10 mouse cellular contexts compared by ENCODE assay signal in the genomic region with DNA sequence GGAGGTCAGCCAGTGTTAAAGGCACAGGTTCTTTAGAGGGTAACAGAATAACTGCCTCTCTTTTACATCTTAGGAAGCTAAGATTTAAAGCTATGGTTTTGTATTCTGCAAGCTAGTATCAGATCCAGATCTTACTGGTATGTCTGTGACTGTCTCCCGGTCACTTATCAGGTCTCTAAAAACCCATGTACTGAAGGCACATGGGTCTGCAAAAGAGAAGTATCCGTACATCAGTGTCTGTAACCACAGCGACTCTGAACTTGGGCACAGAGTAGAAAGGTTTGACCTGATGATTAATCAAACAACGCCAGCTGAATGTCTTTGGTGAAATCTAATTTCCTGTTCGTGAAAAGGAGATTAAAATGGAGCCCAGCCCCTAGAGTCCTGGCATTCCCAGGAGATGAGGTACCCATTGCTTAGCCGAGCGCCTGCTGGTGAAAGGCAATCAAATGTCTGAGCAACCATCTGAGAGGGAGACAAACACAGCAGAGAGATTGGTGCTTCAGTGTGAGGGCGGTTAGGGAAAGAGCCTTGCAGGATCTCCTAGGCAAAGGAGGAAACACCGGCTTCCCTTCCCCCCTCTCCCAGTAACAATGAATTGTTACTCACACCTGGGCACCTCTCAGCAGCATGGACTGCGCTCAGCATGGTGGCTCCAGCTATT.
DNase-seq lines count a peak whose midpoint lies in the region; ATAC-seq lines count a peak whose summit lies in the region.
"Had no signal": no experiment of that assay in that cellular context is flagged by ENCODE, and none has a peak within 500 bp of the region (broad histone marks: within the 10 kb centered on the region; RNA-seq: fewer than 3 reads in every experiment).

No protein-coding gene starts in this region.

- H3K27ac ChIP-seq in heart, embryonic 13.5 days (replicated peaks), result peak overlapping the region; percentile 94
- no peak overlapping the region for H3K27ac ChIP-seq in forebrain, embryonic 14.5 days (ENCODE audit: low read depth, low read length)
- H3K27ac ChIP-seq in limb, embryonic 13.5 days, result no peak overlapping the region
- H3K27ac ChIP-seq: liver, embryonic 14.5 days; stomach, embryonic 15.5 days had no signal

- DNase-seq in heart, postnatal 36 days, result no peak
- DNase-seq in Muller cell, postnatal 12 days (ENCODE audit: inconsistent ontology term), result peak; percentile 30
- no peak for DNase-seq in forebrain, embryonic 14.5 days (ENCODE audit: low spot score)
- no peak for DNase-seq in layer of hippocampus, adult 9-11 months
- no peak for DNase-seq in right cerebral cortex, postnatal 36 days (ENCODE audit: low spot score in 2 of 2)

- no peaks in the 10 kb centered on the region for H3K27me3 ChIP-seq in heart, embryonic 13.5 days (replicated peaks)
- no peaks in the 10 kb centered on the region for H3K27me3 ChIP-seq in forebrain, embryonic 14.5 days (replicated peaks; ENCODE audit: control insufficient read depth, insufficient read depth, low read length)
- no peaks in the 10 kb centered on the region for H3K27me3 ChIP-seq in limb, embryonic 13.5 days
- H3K27me3 ChIP-seq: stomach, embryonic 15.5 days had no signal

- no peaks in the 10 kb centered on the region for H3K9me3 ChIP-seq in heart, embryonic 13.5 days
- H3K9me3 ChIP-seq in forebrain, embryonic 14.5 days (replicated peaks; ENCODE audit: control insufficient read depth, low read length), result no peaks in the 10 kb centered on the region
- no peaks in the 10 kb centered on the region for H3K9me3 ChIP-seq in limb, embryonic 13.5 days
- H3K9me3 ChIP-seq: stomach, embryonic 15.5 days had no signal

- intact Hi-C loops in heart, postnatal 36 days (cut with DNase I), result loop anchor here (2.0 kb wide), 1 partner anchor 57 kb away; no protein-coding TSS in a partner anchor

- peak overlapping the region; percentile 49 for H3K4me2 ChIP-seq in heart, embryonic 13.5 days
- no peak overlapping the region for H3K4me2 ChIP-seq in forebrain, embryonic 14.5 days (ENCODE audit: low read length)
- H3K4me2 ChIP-seq in limb, embryonic 13.5 days (replicated peaks), result peak overlapping the region; percentile 46; the same call in 1 of the 2 replicates

- no peaks in the 10 kb centered on the region for H3K36me3 ChIP-seq in heart, embryonic 13.5 days
- no peaks in the 10 kb centered on the region for H3K36me3 ChIP-seq in forebrain, embryonic 14.5 days (ENCODE audit: control insufficient read depth, insufficient read depth, low read length)
- H3K36me3 ChIP-seq in limb, embryonic 13.5 days, result no peaks in the 10 kb centered on the region
- H3K36me3 ChIP-seq: stomach, embryonic 15.5 days had no signal

- H3K4me1 ChIP-seq in heart, embryonic 13.5 days, result peaks cover 48% of the 10 kb centered on the region
- no peaks in the 10 kb centered on the region for H3K4me1 ChIP-seq in forebrain, embryonic 14.5 days (ENCODE audit: control insufficient read depth, insufficient read depth, low read length)
- peaks cover 14% of the 10 kb centered on the region for H3K4me1 ChIP-seq in limb, embryonic 13.5 days

- 32% methylated on average over 10 of the region's 10 CpGs for WGBS in heart, embryonic 13.5 days
- WGBS in forebrain, embryonic 14.5 days, result 40% methylated on average over 10 of the region's 10 CpGs
- WGBS in limb, embryonic 13.5 days, result 39% methylated on average over 10 of the region's 10 CpGs

- peak overlapping the region; percentile 70; the same call in 1 of the 2 replicates for H3K9ac ChIP-seq in heart, embryonic 13.5 days
- no peak overlapping the region for H3K9ac ChIP-seq in forebrain, embryonic 14.5 days (ENCODE audit: low read length)
- peak overlapping the region; percentile 59; the same call in 1 of the 2 replicates for H3K9ac ChIP-seq in limb, embryonic 13.5 days
- H3K9ac ChIP-seq: liver, embryonic 14.5 days; stomach, embryonic 15.5 days had no signal

- no peak for ATAC-seq in heart, embryonic 13.5 days (ENCODE audit: extremely low read depth, insufficient number of reproducible peaks, low FRiP score, low TSS enrichment)
- ATAC-seq in forebrain, embryonic 14.5 days, result 0 out of 2 replicates have a peak, but pooled peaks have one; percentile 29
- ATAC-seq in limb, embryonic 13.5 days (ENCODE audit: low FRiP score, low read depth), result 0 out of 2 replicates have a peak, but pooled peaks have one; percentile 13
- no peak for ATAC-seq in CD4-positive, CD25-positive, alpha-beta regulatory T cell, adult 4 months

- no peak overlapping the region for H3K4me3 ChIP-seq in heart, embryonic 13.5 days
- no peak overlapping the region for H3K4me3 ChIP-seq in forebrain, embryonic 14.5 days (ENCODE audit: low read depth, low read length)
- H3K4me3 ChIP-seq in limb, embryonic 13.5 days, result no peak overlapping the region
- H3K4me3 ChIP-seq: stomach, embryonic 15.5 days had no signal

Comparison
In these comparisons a context has a peak if more than half of its experiments do, and no peak if none do; other contexts are left out.
1. ATAC-seq: peak in forebrain, embryonic 14.5 days (single experiment) and limb, embryonic 13.5 days (single experiment); none in heart, embryonic 13.5 days (single experiment) and CD4-positive, CD25-positive, alpha-beta regulatory T cell, adult 4 months (single experiment).